Mouse (Mus musculus) embryonic facial prominence, embryonic 14.5 days (tissue): ENCODE results near the gene Ppp1r3g. TPM values are rescaled to one million over a fixed set of nuclear protein-coding genes. Genes with fewer than 3 reads are reported as not detected.
A peak's percentile ranks its signal among the peaks of the same experiment; 100 is the strongest.

Experiments used
- ATAC-seq: fragments of 200-750 bp; cut with Nextera tagmentation; 2 replicates; pipeline ENCODE4 v1.8.0; 2017; ENCODE audit warnings: low read depth, moderate number of reproducible peaks, moderate TSS enrichment
- DNase-seq: peaks from one replicate; pipeline ENCODE4 v3.0.0-alpha.2; 2015; ENCODE audit warnings: low spot score
- H3K27ac ChIP-seq: fragments of 300-500 bp; sonication (generic); replicated peaks from 2 replicates; pipeline ENCODE4 v1.5.1; 2014; ENCODE audit warnings: low read depth, mild to moderate bottlenecking, low read length, moderate library complexity
- H3K27me3 ChIP-seq: fragments of 300-500 bp; sonication (generic); replicated peaks from 2 replicates; pipeline ENCODE4 v1.6.1; 2014; ENCODE audit warnings: low read length; ENCODE audit not compliant: control insufficient read depth, insufficient read depth
- H3K36me3 ChIP-seq: fragments of 300-500 bp; sonication (generic); 2 replicates; pipeline ENCODE4 v1.6.1; 2014; ENCODE audit warnings: low read length, mixed read lengths; ENCODE audit not compliant: control insufficient read depth, insufficient read depth
- H3K4me1 ChIP-seq: fragments of 300-500 bp; sonication (generic); 2 replicates; pipeline ENCODE4 v1.6.1; 2014; ENCODE audit warnings: antibody characterized with exemption, low read length; ENCODE audit not compliant: control insufficient read depth, insufficient read depth
- H3K4me2 ChIP-seq: fragments of 300-500 bp; sonication (generic); 2 replicates; pipeline ENCODE4 v1.6.1; 2014; ENCODE audit warnings: low read depth, mild to moderate bottlenecking, low read length, moderate library complexity, mixed read lengths
- H3K4me3 ChIP-seq: fragments of 300-500 bp; sonication (generic); 2 replicates; pipeline ENCODE4 v1.5.1; 2014; ENCODE audit warnings: low read depth, mild to moderate bottlenecking, low read length
- H3K9ac ChIP-seq: fragments of 300-500 bp; sonication (generic); 2 replicates; pipeline ENCODE4 v1.6.1; 2014; ENCODE audit warnings: low read depth, mild to moderate bottlenecking, low read length, moderate library complexity, mixed read lengths
- H3K9me3 ChIP-seq: fragments of 300-500 bp; sonication (generic); 2 replicates; pipeline ENCODE4 v1.6.1; 2016; ENCODE audit warnings: low read length; ENCODE audit not compliant: control insufficient read depth
- WGBS: fragments of 180-500 bp; shearing (Covaris S2); extraction: QIAGEN DNeasy Blood & Tissue Kit; methylation state at CpG from one replicate; pipeline ENCODE4 v1.1.7; 2014; 5-methylcytosine and 5-hydroxymethylcytosine counted together
- polyA plus RNA-seq: library from polyadenylated mRNA; unstranded; fragments of >200 nt; fragmentation: Nextera tagmentation; extraction: Ambion mirVana; gene quantifications from 2 replicates; pipeline ENCODE4 v1.2.1, GENCODE M21; 2014

Ppp1r3g gene
- polyA plus RNA-seq: 0.46 and 1.5 TPM in 2 replicates

GRCm38 (mm10) chr13:35958539-35958938 is at the start of gene Ppp1r3g:
Gene Ppp1r3g (plus strand): TSS chr13:35958839.
- WGBS: 94% methylated on average over 1 of the region's 1 CpGs

GRCm38 (mm10) chr13:35911476-35911875 is 47.2 kb upstream of the Ppp1r3g start:
- Histone ChIP-seq H3K27ac (no peak overlapping the region), H3K9ac (no peak overlapping the region), H3K4me3 (no peak overlapping the region), H3K36me3 (no peaks in the 10 kb centered on the region), H3K4me2 (no peak overlapping the region), H3K4me1 (no peaks in the 10 kb centered on the region), H3K9me3 (0 out of 2 replicates have a peak, but pooled peaks cover 6% of the 10 kb centered on the region), H3K27me3 (no peaks in the 10 kb centered on the region)
- WGBS: 87% methylated on average over 1 of the region's 1 CpGs
- no peak for DNase-seq
- no peak for ATAC-seq

More at GRCm38 (mm10) chr13:35958539-35958938, at the start of gene Ppp1r3g:
- H3K27me3 ChIP-seq: no peaks in the 10 kb centered on the region
- H3K4me1 ChIP-seq: no peaks in the 10 kb centered on the region
- H3K9ac ChIP-seq: no peak within 1 kb of the TSS
- ATAC-seq: no peak
- no peak within 1 kb of the TSS for H3K4me3 ChIP-seq
- H3K4me2 ChIP-seq: no peak within 1 kb of the TSS
- no peak for DNase-seq
- no peak within 1 kb of the TSS for H3K27ac ChIP-seq
- no peaks in the 10 kb centered on the region for H3K9me3 ChIP-seq
- H3K36me3 ChIP-seq: no peaks in the 10 kb centered on the region

- Histone ChIP-seq H3K27me3 (no peaks in the 10 kb centered on the region), H3K4me3 (no peak overlapping the region), H3K36me3 (no peaks in the 10 kb centered on the region), H3K4me1 (no peaks in the 10 kb centered on the region), H3K9ac (no peak overlapping the region), H3K4me2 (no peak overlapping the region), H3K9me3 (peaks cover 18% of the 10 kb centered on the region), H3K27ac (no peak overlapping the region)
- ATAC-seq (no peak), DNase-seq (no peak)
- 65% methylated on average over 2 of the region's 2 CpGs for WGBS
These were observed 20.6 kb upstream of the Ppp1r3g start for GRCm38 (mm10) chr13:35937991-35938390.

GRCm38 (mm10) chr13:35939871-35940665 is 18.6 kb upstream of the Ppp1r3g start:
- Histone ChIP-seq H3K4me1 (no peaks in the 10 kb centered on the region), H3K27me3 (no peaks in the 10 kb centered on the region), H3K4me3 (no peak overlapping the region), H3K9ac (no peak overlapping the region), H3K9me3 (peaks cover 5% of the 10 kb centered on the region), H3K36me3 (no peaks in the 10 kb centered on the region), H3K4me2 (no peak overlapping the region), H3K27ac (no peak overlapping the region)
- WGBS: 59% methylated on average over 18 of the region's 18 CpGs
- ATAC-seq (no peak), DNase-seq (no peak)

- no peak overlapping the region for H3K9ac ChIP-seq
- H3K4me1 ChIP-seq: no peaks in the 10 kb centered on the region
- H3K4me3 ChIP-seq: no peak overlapping the region
- H3K27ac ChIP-seq: no peak overlapping the region
- no peaks in the 10 kb centered on the region for H3K9me3 ChIP-seq
- DNase-seq: no peak
- H3K27me3 ChIP-seq: no peaks in the 10 kb centered on the region
- ATAC-seq: no peak
- 84% methylated on average over 5 of the region's 5 CpGs for WGBS
- no peaks in the 10 kb centered on the region for H3K36me3 ChIP-seq
- no peak overlapping the region for H3K4me2 ChIP-seq
These were observed 17.7 kb upstream of the Ppp1r3g start for GRCm38 (mm10) chr13:35940934-35941333.

- H3K36me3 ChIP-seq: no peaks in the 10 kb centered on the region
- DNase-seq: no peak
- H3K4me2 ChIP-seq: no peak overlapping the region
- no peak overlapping the region for H3K4me3 ChIP-seq
- no peak overlapping the region for H3K27ac ChIP-seq
- H3K9me3 ChIP-seq: 0 out of 2 replicates have a peak, but pooled peaks cover 5% of the 10 kb centered on the region
- H3K9ac ChIP-seq: no peak overlapping the region
- WGBS: 68% methylated on average over 20 of the region's 20 CpGs
- no peak for ATAC-seq
- H3K27me3 ChIP-seq: no peaks in the 10 kb centered on the region
- no peaks in the 10 kb centered on the region for H3K4me1 ChIP-seq
These were observed 11.8 kb upstream of the Ppp1r3g start for GRCm38 (mm10) chr13:35946659-35947353.

GRCm38 (mm10) chr13:35947354-35948000 is 11.2 kb upstream of the Ppp1r3g start:
- WGBS: 18% methylated on average over 14 of the region's 14 CpGs
- H3K9me3 ChIP-seq: peaks cover 12% of the 10 kb centered on the region; the same call in 1 of the 2 replicates
- peak; percentile 89 for DNase-seq
- H3K4me1 ChIP-seq: no peaks in the 10 kb centered on the region
- no peak overlapping the region for H3K27ac ChIP-seq
- no peaks in the 10 kb centered on the region for H3K27me3 ChIP-seq
- no peak overlapping the region for H3K4me3 ChIP-seq
- no peak overlapping the region for H3K4me2 ChIP-seq
- 0 out of 2 replicates have a peak, but pooled peaks have one; percentile 30 for ATAC-seq
- H3K36me3 ChIP-seq: no peaks in the 10 kb centered on the region
- no peak overlapping the region for H3K9ac ChIP-seq

- Histone ChIP-seq H3K36me3 (no peaks in the 10 kb centered on the region), H3K27me3 (no peaks in the 10 kb centered on the region), H3K4me2 (no peak overlapping the region), H3K9ac (no peak overlapping the region), H3K4me3 (no peak overlapping the region), H3K9me3 (peaks cover 15% of the 10 kb centered on the region; the same call in 1 of the 2 replicates), H3K27ac (no peak overlapping the region), H3K4me1 (no peaks in the 10 kb centered on the region)
- DNase-seq (peak; percentile 28), ATAC-seq (no peak)
- WGBS: 68% methylated on average over 17 of the region's 17 CpGs
These were observed 8.7 kb upstream of the Ppp1r3g start for GRCm38 (mm10) chr13:35949814-35950455.
